Comparison of ENCODE assay signal across 10 mouse cellular contexts in genomic region chr19:25395035-25395434, GRCm38 (mm10).
DNase-seq lines count a peak whose midpoint lies in the region; ATAC-seq lines count a peak whose summit lies in the region.
"Had no signal": no experiment of that assay in that cellular context is flagged by ENCODE, and none has a peak within 500 bp of the region (broad histone marks: within the 10 kb centered on the region; RNA-seq: fewer than 3 reads in every experiment).

No protein-coding gene starts in this region.

- peak overlapping the region; percentile 26 for H3K4me2 ChIP-seq in embryonic facial prominence, embryonic 12.5 days (replicated peaks)
- H3K4me2 ChIP-seq in heart, embryonic 13.5 days: peak overlapping the region; percentile 62

- peak; percentile 20 to 30 for DNase-seq in frontal cortex, adult 2 months (ENCODE audit: extremely low spot score in 1 of 2, low spot score in 1 of 2)
- peak; percentile 74 for DNase-seq in kidney, postnatal 14 days
- DNase-seq in midbrain, embryonic 10.5 days (ENCODE audit: low spot score): peak; percentile 36
- DNase-seq in thymus, postnatal 14 days: no peak
- no peak for DNase-seq in spleen, adult 18-20 months

- H3K4me1 ChIP-seq in embryonic facial prominence, embryonic 12.5 days: peaks cover 19% of the 10 kb centered on the region
- H3K4me1 ChIP-seq in heart, embryonic 13.5 days: peaks cover 56% of the 10 kb centered on the region
- peaks cover 52% of the 10 kb centered on the region for H3K4me1 ChIP-seq in midbrain, embryonic 10.5 days

- no peak for ATAC-seq in frontal cortex, adult (ENCODE audit: low TSS enrichment)
- no peak; the same call in 1 of the 2 replicates for ATAC-seq in embryonic facial prominence, embryonic 12.5 days (ENCODE audit: insufficient number of reproducible peaks, insufficient read depth, low FRiP score, low TSS enrichment)
- peak; percentile 44; the same call in 1 of the 2 replicates for ATAC-seq in heart, embryonic 13.5 days (ENCODE audit: extremely low read depth, insufficient number of reproducible peaks, low FRiP score, low TSS enrichment)

- H3K36me3 ChIP-seq in embryonic facial prominence, embryonic 12.5 days: no peaks in the 10 kb centered on the region
- H3K36me3 ChIP-seq in heart, embryonic 13.5 days: no peaks in the 10 kb centered on the region
- H3K36me3 ChIP-seq in midbrain, embryonic 10.5 days: no peaks in the 10 kb centered on the region

- H3K9me3 ChIP-seq in embryonic facial prominence, embryonic 12.5 days: no peaks in the 10 kb centered on the region
- no peaks in the 10 kb centered on the region for H3K9me3 ChIP-seq in heart, embryonic 13.5 days
- no peaks in the 10 kb centered on the region for H3K9me3 ChIP-seq in midbrain, embryonic 10.5 days (replicated peaks)

- 12% methylated on average over 10 of the region's 10 CpGs for WGBS in embryonic facial prominence, embryonic 12.5 days
- 15% methylated on average over 10 of the region's 10 CpGs for WGBS in heart, embryonic 13.5 days
- WGBS in midbrain, embryonic 10.5 days: 34% methylated on average over 10 of the region's 10 CpGs

- no peaks in the 10 kb centered on the region for H3K27me3 ChIP-seq in embryonic facial prominence, embryonic 12.5 days
- H3K27me3 ChIP-seq in heart, embryonic 13.5 days (replicated peaks): no peaks in the 10 kb centered on the region
- H3K27me3 ChIP-seq in midbrain, embryonic 10.5 days (ENCODE audit: low read depth, poor library complexity, severe bottlenecking): peaks cover 14% of the 10 kb centered on the region; the same call in 1 of the 2 replicates
- H3K27me3 ChIP-seq: CH12.LX had no signal

- no peak overlapping the region for H3K9ac ChIP-seq in embryonic facial prominence, embryonic 12.5 days
- H3K9ac ChIP-seq in heart, embryonic 13.5 days: peak overlapping the region; percentile 72
- H3K9ac ChIP-seq: liver, embryonic 14.5 days had no signal

- peak overlapping the region; percentile 81 for H3K27ac ChIP-seq in embryonic facial prominence, embryonic 12.5 days
- peak overlapping the region; percentile 92 for H3K27ac ChIP-seq in heart, embryonic 13.5 days (replicated peaks)
- H3K27ac ChIP-seq in midbrain, embryonic 10.5 days (replicated peaks): peak overlapping the region; percentile 70
- H3K27ac ChIP-seq: liver, embryonic 14.5 days had no signal

- no peak overlapping the region for H3K4me3 ChIP-seq in embryonic facial prominence, embryonic 12.5 days
- peak overlapping the region; percentile 20; the same call in 1 of the 2 replicates for H3K4me3 ChIP-seq in heart, embryonic 13.5 days
- H3K4me3 ChIP-seq in midbrain, embryonic 10.5 days: peak overlapping the region; percentile 2; the same call in 1 of the 2 replicates

Comparison
In these comparisons a context has a peak if more than half of its experiments do, and no peak if none do; other contexts are left out.
1. DNase-seq: peak in frontal cortex, adult 2 months (2 of 2), kidney, postnatal 14 days (single experiment) and midbrain, embryonic 10.5 days (single experiment); none in thymus, postnatal 14 days (single experiment) and spleen, adult 18-20 months (0 of 2).
2. Peak in every context shown above with its lines, with median percentiles within 50 percentile points of each other: H3K27ac ChIP-seq.